Mouse (Mus musculus) layer of hippocampus, adult 11-12 months (tissue): ENCODE results near the gene Sipa1l1.

ENCODE experiments used
- DNase-seq: peaks from one replicate; pipeline ENCODE4 v3.0.0; 2022; ENCODE audit warnings: low spot score

Gene Sipa1l1

DNA sequence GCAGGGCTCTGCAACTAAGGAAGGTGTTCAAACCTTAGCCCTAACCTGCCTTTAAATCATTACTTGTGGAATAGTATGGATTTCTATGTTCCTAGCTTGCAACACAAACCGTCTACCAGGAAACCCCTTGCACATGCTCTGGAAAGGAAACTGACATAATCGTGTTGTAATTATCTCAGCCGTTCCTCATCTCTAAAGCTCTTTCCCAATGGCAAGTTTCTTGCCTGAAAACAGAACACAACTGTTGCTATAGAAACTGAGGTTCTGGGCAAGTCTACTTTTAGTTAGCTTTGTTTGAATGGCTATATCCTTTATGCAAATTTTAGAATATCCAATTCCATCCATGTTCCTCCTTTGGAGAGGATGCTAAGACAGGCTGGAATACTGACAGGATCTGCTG lies 217.9 kb downstream of the Sipa1l1 start:
- no peak for DNase-seq

DNA sequence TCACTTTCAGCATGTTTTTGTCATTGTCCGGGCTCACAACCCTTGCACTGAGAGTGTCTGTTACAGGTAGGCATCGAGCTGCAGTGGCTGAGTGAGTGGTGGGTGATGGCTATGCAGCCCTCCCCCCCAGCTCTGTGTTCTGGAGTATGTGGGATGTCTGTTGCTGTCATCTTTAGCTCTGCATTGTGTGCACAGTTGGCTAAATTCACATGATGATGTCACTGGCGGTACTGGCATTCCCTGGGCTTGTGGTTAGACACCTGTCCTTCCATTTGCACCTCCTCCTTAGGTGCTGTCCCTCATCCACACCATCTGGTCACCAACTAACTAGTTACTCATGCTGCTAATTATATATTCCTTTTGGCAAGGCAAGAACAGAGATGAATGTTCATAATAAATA lies 218.5 kb downstream of the Sipa1l1 start:
- peak; percentile 76 for DNase-seq

DNA sequence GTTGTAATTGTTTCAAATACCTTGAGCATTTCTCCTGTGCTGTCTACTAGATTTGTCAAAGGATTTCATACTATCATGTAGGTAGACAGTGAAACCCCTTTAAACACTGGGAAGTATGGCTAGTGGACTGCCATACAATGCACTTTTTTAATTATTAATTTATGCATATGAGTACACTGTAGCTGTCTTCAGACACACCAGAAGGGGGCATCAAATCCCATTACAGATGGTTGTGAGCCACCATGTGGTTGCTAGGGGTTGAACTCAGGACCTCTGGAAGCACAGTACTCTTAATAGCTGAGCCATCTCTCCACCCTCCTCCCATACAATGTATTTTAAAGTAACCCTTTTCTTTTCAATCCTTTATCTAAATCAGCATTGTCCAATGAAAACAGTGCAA lies 219.0 kb downstream of the Sipa1l1 start:
- no peak for DNase-seq

DNA sequence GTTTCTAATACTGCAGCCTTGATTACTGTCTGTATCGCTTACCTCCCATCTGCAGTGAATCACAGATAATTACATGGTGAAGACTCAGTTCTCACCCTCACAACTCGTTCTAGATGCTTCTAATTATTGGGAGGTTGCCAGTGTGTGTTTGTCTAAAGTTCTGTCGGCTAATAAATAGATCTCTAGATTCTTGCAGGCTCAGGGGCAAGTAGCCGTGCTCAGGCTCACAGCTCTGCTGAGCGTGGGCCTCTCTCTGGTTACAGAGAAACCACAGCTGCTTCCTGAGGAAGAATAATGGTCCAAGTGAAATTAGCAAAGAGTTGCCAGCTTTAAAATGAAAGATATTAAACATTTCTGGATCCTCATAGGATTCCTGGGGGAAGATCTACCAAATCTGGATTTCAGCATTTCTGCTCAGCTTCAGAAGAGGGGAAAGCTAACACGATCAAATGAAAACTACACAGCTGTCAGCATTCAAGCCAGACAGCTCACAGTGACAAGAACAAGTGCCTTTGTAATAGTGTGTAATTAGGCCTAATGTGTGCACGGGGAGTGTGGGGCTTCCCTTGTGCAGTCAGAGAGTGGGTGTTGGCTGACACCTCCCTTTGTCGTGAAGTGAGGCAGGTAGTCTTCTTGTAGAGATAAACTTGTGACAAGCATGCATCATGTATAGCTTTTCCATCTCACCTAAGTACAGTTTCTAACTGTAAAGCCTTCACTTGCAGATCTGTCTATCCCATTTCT lies 225.2 kb downstream of the Sipa1l1 start:
- no peak for DNase-seq

DNA sequence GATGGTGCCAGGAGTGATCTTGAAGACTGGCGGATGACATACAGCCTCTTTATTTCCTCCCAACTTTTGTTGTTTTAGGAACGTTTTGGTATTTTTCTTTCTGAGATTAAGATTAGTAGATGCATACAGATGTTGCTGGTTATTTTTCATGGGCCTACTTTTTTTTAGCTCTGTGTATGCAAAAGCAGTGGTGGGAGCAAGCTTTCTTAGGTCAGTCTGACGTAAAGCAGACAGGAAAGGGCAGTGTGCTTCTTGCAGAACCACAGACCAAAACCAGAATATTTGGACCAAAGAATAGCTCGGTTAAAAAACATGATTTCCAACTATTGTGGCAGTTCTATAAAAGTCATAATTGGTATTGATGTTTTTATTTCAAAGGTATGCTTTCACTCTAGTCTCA lies 226.1 kb downstream of the Sipa1l1 start:
- DNase-seq, result no peak

DNA sequence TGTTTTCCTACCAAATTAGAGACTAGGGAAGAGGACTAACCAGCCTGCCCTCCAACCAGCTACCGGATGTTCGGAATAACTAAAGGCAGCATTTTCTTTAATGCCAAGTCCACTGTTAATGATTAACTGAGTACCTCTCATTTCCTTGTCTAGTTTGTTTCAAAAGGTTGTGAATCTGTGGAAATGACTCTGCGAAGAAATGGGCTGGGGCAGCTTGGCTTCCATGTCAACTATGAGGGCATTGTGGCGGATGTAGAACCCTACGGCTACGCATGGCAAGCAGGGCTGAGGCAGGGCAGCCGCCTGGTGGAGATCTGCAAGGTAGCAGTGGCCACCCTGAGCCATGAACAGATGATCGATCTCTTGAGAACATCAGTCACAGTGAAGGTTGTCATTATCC lies 228.1 kb downstream of the Sipa1l1 start:
- DNase-seq, result no peak

DNA sequence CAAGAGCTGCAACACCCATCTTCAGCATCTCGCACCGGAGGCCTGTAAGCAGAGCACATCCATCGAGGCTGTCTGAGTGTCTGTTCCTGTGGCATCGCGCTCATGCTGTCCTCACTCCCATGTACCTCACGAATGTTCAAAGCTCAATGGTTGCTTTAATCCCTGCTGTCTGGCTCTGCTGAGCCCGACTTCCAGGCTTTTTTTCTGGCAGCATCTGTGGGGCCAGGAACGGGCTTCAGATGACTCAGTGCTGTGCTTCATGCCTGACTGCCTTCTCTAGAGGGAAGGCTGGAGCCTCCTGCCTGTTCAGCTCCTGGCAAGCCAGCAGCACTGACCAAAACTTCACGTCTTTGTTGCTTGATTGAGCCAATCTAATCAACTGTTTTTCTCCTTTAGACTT lies 228.6 kb downstream of the Sipa1l1 start:
- no peak for DNase-seq

DNA sequence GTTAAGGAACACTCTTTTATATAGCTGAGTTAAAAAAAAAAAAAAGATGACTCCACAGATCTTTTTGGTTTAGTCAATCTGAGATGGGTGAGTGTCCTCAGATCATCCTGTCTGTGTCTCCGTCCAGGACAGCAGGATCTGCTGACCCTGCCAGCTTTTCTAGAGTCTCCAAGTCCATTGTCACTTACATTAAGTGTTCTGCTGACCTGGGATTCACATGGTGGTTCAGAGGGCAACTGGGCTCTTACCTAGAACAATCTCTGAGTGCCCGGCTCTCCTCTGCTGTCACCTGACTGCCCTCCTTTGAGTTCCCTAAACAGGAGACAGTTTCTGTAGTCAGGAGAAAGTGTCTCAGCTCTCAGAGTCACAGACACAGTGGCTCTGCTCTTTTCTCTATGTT lies 229.8 kb downstream of the Sipa1l1 start:
- no peak for DNase-seq

DNA sequence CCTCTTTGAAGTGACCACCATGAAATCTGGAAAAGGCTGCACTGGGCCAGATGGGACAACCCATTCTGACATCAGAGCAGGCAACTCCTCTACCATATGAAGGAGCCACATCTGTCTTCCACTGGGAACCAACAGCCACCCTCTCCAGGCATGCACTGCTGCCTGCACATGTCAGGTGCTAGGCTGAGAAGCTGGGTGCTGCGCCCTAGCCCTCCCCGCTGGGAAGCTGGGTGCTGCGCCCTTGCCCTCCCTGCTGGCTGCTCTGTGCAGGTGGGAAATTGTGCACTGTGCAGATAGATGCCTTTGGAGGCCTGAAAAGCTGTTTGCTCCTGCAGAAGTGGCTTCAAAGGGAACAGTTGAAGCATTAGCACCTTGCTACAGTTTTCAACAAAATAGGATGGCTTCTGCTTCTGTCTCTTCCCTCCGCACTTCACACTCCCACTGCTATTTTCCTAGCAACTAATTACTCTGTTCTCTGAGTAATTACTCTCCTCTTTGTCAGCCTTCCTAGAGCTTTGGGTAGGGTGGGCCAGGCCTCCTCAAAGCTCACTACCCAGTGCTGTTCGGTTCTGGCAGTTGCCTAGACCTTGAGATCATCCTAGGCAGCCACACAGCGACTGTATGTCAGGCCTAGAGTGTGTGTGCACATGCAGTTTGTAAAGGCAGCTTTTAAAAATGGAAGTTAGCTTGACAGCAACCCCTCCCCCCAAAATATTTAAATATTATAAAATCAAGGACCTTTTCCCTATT lies 231.0 kb downstream of the Sipa1l1 start:
- no peak for DNase-seq

DNA sequence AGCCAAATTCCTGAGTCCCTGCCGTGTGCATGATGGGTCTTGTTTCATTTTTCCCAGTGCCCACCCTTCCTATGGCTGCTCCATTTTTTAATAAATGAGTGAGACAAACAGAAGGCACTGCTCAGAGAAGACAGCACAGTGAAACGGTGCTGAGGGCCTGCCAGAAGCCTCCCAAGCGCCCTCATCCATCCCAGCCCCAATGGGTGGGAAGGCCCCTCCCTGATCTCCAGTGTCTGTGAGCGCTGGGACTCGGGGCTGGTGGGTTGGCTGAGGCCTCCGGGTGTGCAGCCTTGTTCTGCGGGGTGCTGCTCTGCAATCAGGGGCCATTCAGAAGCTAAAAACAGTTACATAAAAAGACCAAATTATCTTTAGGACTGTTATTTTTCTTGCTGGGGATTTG lies 231.7 kb downstream of the Sipa1l1 start:
- no peak for DNase-seq

DNA sequence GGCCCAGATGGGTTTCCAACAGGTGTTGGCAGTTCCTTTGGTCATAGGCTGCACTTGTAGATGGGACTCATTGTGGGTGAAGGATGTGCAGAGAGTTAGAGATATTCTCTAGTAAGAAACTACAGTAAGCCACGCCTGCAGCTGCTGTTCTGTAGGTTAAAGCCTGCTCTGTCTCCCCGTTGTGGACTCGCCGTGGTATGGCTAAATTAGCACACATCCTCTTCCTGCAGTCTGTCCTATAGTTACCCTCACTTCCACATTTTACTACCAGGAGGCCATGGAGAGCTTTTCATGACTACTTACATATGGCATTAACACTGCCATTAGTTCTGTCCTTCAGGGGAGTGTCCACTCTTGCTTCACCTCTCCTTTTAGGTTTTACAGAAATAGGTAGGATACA lies 232.3 kb downstream of the Sipa1l1 start:
- DNase-seq, result no peak

DNA sequence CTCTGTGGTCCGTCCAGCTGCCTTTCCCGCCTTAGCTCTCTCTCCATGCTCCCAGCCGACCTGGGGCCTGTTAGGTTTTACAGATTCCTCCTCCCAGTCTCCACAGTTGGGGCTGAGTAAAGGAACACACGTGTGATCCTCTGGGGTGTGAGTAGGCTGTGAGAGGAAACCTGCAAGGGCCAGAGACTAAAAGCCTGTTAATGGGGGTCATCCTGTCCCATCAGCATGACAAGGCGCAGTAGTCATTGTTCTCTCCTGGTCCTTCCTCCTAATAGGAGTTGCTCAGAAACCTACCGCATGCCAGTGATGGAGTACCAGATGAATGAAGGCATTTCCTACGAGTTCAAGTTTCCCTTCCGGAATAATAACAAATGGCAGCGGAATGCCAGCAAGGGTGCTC lies 233.5 kb downstream of the Sipa1l1 start:
- DNase-seq, result no peak

DNA sequence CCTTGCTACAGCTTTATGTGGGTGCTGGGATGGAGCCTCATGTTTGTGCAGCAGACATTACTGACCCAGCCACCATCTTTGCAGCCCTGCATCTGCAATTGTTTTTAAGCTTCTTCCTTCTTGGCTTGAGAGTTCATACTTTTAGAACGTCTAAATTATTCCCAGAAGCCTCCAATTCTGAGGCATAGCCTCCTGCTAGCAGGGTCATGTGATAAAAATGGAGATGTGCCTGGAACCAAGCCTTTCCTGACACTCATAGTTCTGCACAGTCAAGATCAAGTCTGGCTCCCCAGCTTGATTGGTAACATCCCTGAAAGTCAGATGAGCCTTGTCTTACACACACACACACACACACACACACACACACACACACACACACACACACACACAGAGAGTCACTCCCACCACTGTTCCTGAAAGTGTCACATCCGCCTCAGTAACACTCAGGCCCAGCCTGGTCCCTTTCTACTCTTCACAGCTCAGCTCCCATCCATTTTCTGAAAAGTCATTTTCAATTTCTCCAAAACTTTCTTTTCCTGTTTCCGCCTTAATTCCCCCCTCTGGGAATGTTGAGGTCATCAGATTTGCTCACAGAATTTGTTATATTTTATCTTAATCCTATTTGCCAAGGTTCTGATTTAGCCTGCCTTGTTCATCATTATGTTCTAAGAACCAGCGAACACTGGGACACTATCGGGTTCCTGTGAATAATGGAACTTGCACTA lies 238.6 kb downstream of the Sipa1l1 start:
- no peak for DNase-seq

DNA sequence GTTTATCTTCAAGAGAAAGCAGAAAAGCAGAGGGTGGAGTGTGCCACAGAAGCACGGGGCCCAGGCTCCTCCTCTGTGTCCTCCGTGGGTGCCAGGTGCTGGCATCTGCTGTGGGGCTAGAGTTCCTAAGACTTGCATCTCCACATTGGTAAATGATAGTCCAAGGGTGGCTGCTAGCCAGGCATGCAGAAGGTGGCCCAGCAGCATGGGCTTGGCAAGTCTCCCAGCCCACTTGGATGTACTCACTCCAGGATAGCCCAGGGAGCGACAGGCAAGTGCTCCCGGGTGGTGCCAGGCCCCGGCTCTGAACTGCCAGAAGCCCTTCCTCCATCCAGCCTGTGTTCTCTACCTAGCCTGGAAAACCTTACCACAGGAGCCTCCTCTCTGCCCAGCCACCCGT lies 239.4 kb downstream of the Sipa1l1 start:
- DNase-seq, result no peak

DNA sequence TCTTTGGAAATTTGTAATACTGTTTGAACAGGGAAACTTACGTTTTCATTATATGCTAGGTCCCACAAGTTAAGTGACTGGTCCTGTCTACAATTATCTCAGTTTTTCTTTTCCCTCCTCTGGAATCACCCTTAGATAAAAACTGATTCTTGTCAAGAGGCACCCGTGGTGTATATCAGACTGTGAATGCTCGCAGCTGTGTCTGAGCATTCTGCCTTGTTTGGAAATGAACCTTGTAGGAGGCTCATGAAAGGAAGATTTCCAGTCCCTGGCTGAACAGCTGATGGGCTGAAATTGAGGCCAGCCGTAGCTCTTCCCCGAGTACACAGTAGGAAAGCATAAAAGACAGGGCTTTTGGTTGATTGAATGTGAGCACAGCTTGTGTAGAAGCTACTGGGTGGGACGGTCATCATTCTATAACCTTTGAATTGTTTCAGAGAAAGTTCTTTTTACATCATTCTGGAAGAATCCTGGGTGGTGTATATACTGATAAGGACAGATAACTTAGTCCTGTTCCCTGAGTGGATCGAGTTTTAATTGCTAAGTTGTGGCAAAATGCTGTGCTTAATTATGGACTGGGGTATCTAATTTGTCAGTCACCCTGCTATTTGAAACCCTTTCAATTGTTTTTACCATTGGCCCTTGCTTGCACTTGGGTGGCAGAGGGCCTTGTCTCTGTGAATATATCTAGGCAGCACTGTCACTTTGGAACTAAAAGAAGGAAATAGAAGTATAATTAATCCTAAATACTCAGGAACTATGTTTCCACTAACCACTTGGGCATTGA lies 240.8 kb downstream of the Sipa1l1 start:
- DNase-seq, result no peak

DNA sequence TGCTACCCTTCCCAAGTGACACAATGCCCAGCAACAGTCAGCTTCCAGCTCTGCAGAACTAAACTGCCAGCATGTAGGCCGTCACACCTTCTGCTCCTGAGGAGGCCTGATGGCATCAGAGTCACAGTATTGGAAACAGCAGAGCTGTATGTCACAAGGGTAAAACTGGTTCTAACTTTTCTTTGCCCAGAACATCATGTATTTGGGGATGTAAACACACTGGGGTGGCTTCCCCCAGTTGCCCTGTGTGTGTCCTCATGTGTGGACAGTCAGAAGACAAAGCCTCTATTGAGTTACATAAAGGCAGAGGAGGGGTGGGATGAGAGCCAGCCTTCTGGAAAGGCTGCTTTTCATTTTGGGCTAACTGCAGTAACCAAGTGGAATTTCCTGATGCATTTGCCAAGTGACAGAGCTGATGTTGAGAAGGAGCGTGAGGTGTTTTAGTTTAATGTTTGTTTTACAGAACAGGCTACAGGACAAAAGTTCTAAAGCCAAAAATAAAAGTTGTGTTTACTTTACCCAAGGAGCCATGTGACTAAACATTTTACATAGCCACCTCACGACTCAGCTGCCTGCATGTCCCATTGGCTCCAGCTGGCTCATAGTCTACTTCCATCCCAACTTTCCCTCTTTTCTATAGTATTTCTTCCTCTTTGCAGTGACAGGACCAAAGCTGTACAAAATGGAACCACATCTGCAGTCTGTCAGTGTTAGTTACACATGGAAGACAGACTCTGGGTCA lies 243.3 kb downstream of the Sipa1l1 start:
- peak; percentile 65 for DNase-seq

DNA sequence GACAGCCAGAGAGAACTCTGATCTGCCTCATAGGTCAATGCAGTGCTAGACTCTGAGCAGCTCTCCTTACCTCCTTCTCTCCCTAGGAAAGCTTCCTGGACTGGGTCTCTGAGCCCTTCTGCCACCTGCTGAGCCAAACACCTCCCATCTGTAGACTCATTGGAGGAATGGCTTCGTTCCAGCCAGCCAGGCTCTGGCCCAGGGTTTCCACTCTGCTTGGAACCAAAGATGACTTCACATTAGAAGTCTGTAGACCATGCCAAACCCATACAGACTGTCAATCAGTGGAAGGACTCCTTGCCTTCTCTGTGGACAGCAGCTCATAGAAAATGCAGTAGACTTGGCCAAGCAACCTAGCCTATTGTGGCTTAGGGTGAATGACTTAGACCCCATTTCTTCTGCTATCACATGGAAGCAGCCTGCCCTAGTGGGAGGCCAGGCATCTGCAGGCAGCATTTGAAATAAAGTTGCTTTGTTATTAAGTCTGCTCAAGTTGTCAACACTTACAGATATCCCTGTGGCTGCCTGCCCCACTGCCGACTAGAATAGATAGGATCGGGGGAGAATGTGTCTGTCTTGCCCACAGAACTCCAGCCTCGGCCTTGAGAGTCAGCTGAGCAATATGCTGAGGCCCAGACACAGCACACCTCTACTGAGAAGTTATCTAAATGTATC lies 246.7 kb downstream of the Sipa1l1 start:
- peak; percentile 51 for DNase-seq

DNA sequence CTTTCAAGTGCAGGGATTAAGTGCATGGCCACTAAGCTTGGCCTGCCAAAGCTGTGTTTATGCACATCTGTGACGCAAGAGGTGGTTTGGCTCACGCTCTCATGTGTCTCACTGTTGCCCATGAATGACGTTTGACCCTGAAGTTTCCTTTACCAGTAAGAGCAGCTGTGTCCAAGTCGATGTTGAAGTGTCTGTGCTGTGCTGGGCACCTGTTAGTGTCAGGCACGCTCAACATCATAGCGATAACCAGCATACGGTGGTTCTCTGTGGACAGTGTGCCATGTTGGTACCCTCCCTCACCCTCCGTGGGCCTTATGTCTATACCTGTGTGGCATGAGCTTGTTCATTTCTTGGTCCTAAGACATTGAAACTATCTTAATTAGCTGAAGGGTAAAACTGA lies 249.9 kb downstream of the Sipa1l1 start:
- no peak for DNase-seq

DNA sequence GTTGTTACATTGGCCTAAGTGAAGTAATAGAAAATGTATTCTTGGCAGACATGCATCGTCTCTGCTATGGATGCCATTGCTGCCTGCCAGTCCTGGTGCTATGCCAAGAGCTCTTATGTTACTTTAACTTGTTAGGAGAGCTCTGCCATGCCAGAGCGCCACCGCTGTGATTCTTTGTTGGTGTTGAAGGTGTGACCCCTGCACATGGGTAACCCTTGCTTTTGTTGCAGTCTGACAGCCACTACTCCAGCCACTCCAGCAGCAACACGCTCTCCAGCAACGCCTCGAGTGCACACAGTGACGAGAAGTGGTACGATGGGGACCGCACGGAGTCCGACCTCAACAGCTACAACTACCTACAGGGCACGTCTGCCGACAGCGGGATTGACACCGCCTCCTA lies 255.7 kb downstream of the Sipa1l1 start:
- DNase-seq, result no peak

DNA sequence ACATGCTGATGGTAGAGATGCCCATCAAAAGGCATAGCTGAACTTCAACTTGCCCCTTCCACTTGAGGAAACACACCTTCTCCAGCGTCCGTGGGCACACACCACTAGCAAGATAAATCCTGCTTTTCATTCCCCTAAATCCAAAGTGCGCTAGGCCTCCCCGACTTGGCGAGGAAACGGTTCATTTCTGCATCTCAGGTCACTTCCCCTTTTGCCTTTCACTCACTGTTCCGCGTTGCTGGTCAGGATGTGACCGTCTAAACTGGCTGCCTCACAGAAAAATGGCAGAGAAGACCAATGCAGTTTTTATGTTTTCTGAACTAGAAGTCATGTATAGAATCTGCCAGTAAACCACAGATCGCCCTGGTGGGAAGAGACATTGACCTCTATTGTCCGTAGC lies 256.7 kb downstream of the Sipa1l1 start:
- DNase-seq, result no peak

DNA sequence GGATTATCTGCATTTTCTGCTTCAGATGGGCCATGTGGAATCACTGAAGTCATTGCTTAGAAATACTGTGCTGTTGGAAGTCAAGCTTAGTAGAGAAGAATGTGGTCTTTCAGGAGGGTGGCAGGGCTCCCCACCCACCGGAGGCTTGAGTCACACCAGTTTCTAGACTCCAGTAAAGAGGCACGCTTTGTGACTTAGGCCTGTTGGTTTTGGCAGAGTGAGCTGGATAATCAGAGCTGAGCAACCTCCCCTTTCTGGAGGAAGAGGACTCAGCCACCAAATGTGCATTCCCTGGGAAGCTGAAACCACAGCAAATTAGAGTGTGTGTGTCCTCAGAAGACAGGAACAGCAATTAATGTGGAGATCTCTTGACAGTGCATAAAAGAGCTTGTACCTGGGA lies 258.3 kb downstream of the Sipa1l1 start:
- no peak for DNase-seq
